Mouse (Mus musculus) heart, postnatal 4 days (tissue): ENCODE measurements around the gene Nr4a3. TPM values are rescaled to one million over a fixed set of nuclear protein-coding genes. Genes with fewer than 3 reads are reported as not detected.

ENCODE experiments used
- DNase-seq: peaks from one replicate; pipeline ENCODE4 v3.0.0; 2021
- total RNA-seq, 2 experiments: library from RNA; stranded (reverse); gene quantifications; 2 replicates each; pipeline ENCODE4 v1.2.3; 2021

The Nr4a3 gene
- total RNA-seq, 2 experiments from 2014 or later, result 9.0 TPM

GRCm38 (mm10) chr4:48116191-48116590, 71.2 kb downstream of the Nr4a3 start:
- peak; percentile 20 for DNase-seq

- DNase-seq, result no peak
Measured at GRCm38 (mm10) chr4:48124416-48124772, 79.4 kb downstream of the Nr4a3 start.

- peak; percentile 87 for DNase-seq
Measured at GRCm38 (mm10) chr4:48124773-48125469, 80.0 kb downstream of the Nr4a3 start, which contains the start of gene Stx17. Stx17 (plus strand) TSS chr4:48124915.

DNA sequence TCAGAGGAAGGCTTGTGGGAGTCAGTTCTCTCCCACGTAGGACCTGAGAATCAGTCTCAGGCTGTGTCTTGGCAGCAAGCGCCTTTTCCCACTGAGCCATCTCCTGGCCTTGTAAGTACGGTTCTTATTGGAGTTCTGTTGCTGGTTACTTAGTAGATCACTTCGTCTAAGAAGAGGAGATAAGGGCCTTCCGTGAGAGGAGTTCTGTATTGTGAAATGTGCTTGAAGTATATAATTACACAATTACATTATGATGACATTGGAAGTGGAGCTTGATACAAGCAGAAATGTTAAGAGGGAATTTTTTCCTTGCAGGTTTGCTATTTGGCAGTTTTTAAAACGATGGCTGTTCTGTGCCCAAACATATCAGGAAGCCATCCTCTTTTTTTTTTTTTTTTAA, 85.4 kb downstream of the Nr4a3 start:
- no peak for DNase-seq

DNA sequence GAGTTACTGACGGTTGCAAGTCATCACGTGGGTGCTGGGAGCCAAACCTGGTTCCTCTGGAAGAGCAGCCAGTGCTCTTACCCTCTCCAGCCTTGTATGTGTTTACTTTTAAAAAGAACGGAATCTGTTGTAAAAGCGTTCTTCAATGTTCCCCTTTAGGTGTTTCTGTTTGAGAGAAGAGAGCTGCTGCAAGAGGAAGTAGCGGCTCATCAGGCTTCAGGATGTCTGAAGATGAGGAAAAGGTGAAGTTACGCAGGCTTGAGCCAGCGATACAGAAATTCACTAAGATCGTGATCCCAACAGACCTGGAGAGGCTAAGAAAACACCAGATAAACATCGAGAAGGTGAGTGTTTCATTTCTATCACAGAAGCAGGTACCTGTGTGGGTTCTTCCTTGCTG, 86.7 kb downstream of the Nr4a3 start:
- DNase-seq, result no peak

- DNase-seq, result no peak
Measured at GRCm38 (mm10) chr4:48132721-48133120, 87.8 kb downstream of the Nr4a3 start.

Other genes starting within 250 kb of the Nr4a3 start
- gene Stx17, start 79.8 kb downstream of the Nr4a3 start, total RNA-seq, result 10 to 100 TPM; 22.2 to 24.2 TPM
- gene Erp44, start 234.4 kb downstream of the Nr4a3 start, total RNA-seq, result 10 to 100 TPM; 28.1 to 30.3 TPM
- gene Invs, start 234.6 kb downstream of the Nr4a3 start, total RNA-seq, result 1 to 10 TPM; 3.0 to 3.5 TPM